Mouse (Mus musculus) myocyte (in vitro differentiated cells): ENCODE results near the gene Olfr743.

Experiments
- CEBPB ChIP-seq: IDR thresholded peaks from 2 replicates; pipeline ENCODE4 v1.6.1; 2011; ENCODE audit warnings: mild to moderate bottlenecking, moderate library complexity; ENCODE audit not compliant: poor library complexity, insufficient read depth, severe bottlenecking
- E2F4 ChIP-seq: IDR thresholded peaks from one replicate; pipeline ENCODE4 v1.6.1; 2011; ENCODE audit warnings: mild to moderate bottlenecking, control low read depth, moderate library complexity; ENCODE audit not compliant: insufficient read depth
- MAX ChIP-seq: IDR thresholded peaks from one replicate; pipeline ENCODE4 v1.6.1; 2011; ENCODE audit warnings: low read depth, mild to moderate bottlenecking, control low read depth
- MYOD1 ChIP-seq, 3 experiments: IDR thresholded peaks; one replicate each; pipeline ENCODE4 v1.6.1; 2011; ENCODE audit warnings: control low read depth in 2 of 3, low read depth in 2 of 3, mild to moderate bottlenecking in 2 of 3, moderate library complexity in 1 of 3; ENCODE audit not compliant: insufficient read length in 2 of 3, control insufficient read depth in 1 of 3
- MYOG ChIP-seq, 3 experiments: IDR thresholded peaks; one replicate each; pipeline ENCODE4 v1.6.1; 2011; ENCODE audit warnings: control low read depth in 2 of 3, low read depth in 2 of 3, mild to moderate bottlenecking in 2 of 3; ENCODE audit not compliant: insufficient read length in 2 of 3, control insufficient read depth in 1 of 3, insufficient read depth in 1 of 3
- POLR2A ChIP-seq: IDR thresholded peaks from one replicate; pipeline ENCODE4 v1.6.1; 2011; ENCODE audit warnings: low read depth, mild to moderate bottlenecking, control low read depth, moderate library complexity; ENCODE audit not compliant: insufficient read length
- POLR2AphosphoS2 ChIP-seq: IDR thresholded peaks from one replicate; pipeline ENCODE4 v1.6.1; 2011; ENCODE audit warnings: low read depth, control low read depth; ENCODE audit not compliant: insufficient read length
- REST ChIP-seq: IDR thresholded peaks from one replicate; pipeline ENCODE4 v1.6.1; 2011; ENCODE audit warnings: mild to moderate bottlenecking, control low read depth, moderate library complexity; ENCODE audit not compliant: insufficient read depth, insufficient read length
- SRF ChIP-seq: IDR thresholded peaks from one replicate; pipeline ENCODE4 v1.6.1; 2011; ENCODE audit warnings: low read depth; ENCODE audit not compliant: control insufficient read depth, insufficient read length
- TCF12 ChIP-seq: IDR thresholded peaks from one replicate; pipeline ENCODE4 v1.6.1; 2011; ENCODE audit warnings: mild to moderate bottlenecking, control low read depth; ENCODE audit not compliant: poor library complexity, insufficient read depth, severe bottlenecking
- TCF3 ChIP-seq: IDR thresholded peaks from one replicate; pipeline ENCODE4 v1.6.1; 2011; ENCODE audit warnings: low read depth, control low read depth; ENCODE audit not compliant: insufficient read length
- USF1 ChIP-seq: IDR thresholded peaks from one replicate; pipeline ENCODE4 v1.6.1; 2011; ENCODE audit warnings: low read depth, mild to moderate bottlenecking, control low read depth, moderate library complexity

- TF ChIP-seq E2F4 (no peak), POLR2A (no peak), MYOG (IDR thresholded peaks at IDR 0.05; ENCODE audit: control insufficient read depth in 1 of 3, insufficient read depth in 1 of 3, insufficient read length in 2 of 3, low read depth in 2 of 3) (no peak), MYOD1 (IDR thresholded peaks at IDR 0.05; ENCODE audit: control insufficient read depth in 1 of 3, insufficient read length in 2 of 3, low read depth in 2 of 3) (no peak), TCF12 (no peak), REST (no peak), USF1 (no peak), POLR2AphosphoS2 (no peak), SRF (no peak), TCF3 (no peak), MAX (no peak), CEBPB (no peak)
These were observed 49.2 kb upstream of the Olfr743 start, which contains the start of gene Olfr741 for GRCm38 (mm10) chr14:50472438-50472837.
